Mouse (Mus musculus): Measurements from ENCODE around the gene Mtus2.

DNA sequence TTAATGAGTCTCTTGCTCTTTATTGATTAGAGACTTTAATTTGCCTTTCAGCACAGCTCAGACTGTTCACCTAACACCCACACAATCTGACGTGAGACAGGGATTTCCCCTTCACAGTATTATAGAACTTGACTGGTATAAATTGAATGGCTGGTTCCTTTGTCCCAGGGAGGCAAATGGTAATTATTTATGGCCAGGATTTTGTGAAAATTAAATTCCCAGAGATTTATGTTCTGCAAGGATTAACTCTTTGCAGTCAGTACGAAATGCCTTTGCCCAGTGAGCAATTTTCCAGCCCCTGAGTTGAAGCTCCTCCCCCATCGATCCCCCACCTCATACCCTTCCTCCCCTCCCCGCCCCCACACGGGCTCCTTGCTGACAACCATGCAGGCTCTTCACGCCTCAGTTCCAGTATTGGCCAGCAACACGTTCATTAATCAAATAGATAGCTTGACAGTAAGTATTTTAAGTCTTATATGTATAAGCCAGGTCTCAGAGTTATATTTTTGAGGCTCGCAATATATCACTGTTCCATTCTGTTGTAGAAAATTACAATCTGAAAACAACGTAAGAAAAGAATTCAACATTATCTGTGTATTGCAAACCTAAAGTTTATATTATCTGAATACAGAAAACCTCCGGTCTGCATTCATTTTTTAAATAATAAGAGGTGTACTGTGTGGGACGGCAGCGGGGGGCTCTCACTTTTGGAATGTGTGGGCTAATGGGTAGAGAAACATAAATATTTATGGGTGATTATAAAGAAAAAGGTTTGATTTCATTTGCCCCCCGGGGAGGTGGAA is 195.7 kb downstream of the Mtus2 start:
- no peak for TF ChIP-seq CTCF (IDR thresholded peaks at IDR 0.05; ENCODE audit: extremely low read depth, insufficient read depth, low read length)
- no peak for TF ChIP-seq POLR2A (IDR thresholded peaks at IDR 0.05; ENCODE audit: extremely low read depth, insufficient read depth, low read length)

Measured in cortical plate, adult 2 months (tissue).